Mouse (Mus musculus) cerebellum, postnatal 25 days (tissue): ENCODE results near the gene Spen.

Experiments used
- DNase-seq, 2 experiments: peaks; one replicate each; pipeline ENCODE4 v3.0.0; 2021; ENCODE audit warnings: mixed read lengths in 2 of 2

Gene Spen

DNA sequence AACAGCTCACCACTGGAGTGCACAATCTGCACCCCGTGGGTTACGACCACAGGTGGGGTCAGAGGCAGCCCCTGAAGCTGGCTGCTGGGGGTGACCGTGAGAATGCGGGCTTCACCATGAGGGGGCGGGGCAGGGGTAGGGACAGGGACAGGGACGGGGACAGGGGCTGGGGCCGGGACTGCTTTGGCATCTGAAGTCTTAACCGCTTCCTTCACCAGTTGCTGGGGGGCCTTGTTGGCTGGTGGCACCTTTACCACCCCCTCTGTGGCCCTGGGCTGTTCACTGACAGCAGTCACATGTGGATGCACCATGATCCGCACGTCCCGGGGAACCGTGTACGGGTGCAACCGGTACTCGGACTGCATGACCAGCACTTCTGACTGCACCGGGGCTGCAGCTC is 66.9 kb downstream of the Spen start:
- DNase-seq, result peak in 1 of 2 experiments; percentile 20

DNA sequence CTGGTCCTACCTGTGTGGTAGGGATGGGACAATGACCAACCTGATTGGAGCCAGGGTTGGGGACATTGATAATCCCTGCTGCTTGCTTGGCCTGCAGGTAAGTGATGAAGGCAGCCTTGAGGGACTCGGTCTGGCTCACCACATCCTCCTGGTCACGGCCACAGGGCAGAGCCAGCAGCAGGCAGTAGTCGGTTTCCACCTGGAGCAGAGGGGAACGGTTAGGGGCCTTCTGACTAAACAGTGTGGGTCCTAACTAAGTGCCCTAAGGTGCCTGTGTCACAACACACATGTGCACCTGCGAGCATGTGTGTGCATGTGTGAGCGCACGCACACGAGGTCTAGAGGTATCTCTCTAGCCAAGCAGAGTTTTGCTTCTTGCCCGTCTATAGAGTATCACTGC is 69.1 kb downstream of the Spen start:
- DNase-seq, result no peak

DNA sequence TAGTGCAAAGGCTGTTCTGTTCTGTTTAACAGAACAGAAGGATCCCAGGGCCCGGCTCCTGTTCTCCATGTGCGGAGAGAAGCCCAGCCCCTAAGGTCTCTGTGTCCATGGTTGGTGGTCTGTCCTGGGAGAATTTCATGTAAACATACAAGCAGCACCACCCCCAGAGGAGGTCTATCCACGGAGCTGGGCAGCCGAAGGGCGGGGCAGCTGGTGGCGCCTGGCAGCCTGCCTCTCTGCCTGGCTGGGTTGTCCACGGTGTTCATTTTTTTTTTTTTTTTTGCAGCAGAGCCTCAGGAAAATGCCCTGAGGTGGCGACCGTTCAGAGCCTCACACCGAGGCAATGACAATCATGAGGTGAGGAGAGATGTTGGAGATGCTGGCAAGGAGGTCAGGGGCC is 69.8 kb downstream of the Spen start:
- peak; percentile 83 to 89 for DNase-seq

DNA sequence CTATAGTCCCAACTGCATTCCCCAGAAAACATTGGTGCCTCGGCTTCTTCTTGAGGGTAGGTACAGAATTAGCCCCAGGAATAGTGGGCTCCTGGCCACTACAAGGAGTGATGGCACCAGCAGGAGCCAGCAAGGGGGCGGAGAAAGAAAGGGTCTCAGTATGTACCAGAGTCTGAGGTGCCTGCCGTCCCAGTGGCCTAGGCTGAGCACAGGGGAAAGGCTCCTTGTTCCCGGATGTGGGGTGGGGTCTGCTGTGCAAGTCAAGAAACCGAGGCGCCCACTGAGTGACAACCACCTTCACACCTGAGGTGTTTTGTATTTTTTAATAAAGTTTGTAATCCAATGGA is 70.8 kb downstream of the Spen start:
- no peak for DNase-seq

DNA sequence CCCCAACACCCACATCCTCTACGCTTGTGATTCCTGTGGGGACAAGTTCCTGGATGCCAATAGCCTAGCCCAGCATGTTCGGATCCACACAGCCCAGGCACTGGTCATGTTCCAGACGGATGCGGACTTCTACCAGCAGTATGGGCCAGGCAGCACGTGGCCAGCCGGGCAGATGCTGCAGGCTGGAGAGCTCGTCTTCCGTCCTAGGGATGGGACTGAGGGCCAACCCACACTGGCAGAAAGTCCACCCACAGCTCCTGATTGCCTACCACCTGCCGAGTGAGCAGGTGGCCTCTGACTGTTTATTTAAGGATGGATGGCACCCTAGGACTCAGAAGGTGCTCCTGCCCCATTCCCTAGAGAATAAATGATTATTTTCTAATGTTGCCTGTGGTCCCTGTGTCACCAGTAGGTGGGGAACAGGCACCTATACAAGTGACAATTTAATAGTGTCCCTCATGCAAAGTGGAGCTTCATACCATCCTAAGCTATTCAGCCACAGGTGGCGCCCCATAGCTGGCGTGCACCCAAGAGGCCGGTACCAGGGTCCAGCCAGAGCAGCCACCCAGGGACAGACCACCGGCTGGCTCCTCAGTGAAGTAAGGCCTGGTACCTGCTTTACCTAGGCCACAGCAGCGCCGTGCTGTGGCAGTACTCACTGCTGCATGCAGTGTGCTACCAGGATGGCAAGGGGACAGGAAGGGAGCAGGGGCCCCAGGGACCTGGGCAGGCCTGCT is 71.4 kb downstream of the Spen start:
- peak; percentile 41 to 53 for DNase-seq

DNA sequence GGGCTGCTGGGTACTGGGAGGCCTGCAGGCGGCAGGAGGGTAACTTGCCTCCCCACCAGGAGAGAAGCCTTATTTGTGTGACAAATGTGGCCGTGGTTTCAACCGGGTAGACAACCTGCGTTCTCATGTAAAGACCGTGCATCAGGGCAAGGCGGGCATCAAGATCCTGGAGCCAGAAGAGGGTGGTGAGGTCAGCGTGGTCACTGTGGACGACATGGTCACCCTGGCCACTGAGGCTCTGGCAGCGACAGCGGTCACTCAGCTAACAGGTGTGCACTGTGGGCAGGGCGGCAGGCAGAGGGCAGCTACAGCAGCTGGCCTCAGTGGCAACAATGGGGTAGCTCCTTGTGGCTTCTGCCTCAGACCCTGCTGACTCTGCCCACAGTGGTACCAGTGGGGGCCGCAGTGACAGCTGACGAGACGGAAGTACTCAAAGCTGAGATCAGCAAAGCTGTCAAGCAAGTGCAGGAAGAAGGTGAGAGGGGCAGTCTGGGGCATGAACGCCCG is 72.1 kb downstream of the Spen start:
- DNase-seq, result peak in 1 of 2 experiments; percentile 15

DNA sequence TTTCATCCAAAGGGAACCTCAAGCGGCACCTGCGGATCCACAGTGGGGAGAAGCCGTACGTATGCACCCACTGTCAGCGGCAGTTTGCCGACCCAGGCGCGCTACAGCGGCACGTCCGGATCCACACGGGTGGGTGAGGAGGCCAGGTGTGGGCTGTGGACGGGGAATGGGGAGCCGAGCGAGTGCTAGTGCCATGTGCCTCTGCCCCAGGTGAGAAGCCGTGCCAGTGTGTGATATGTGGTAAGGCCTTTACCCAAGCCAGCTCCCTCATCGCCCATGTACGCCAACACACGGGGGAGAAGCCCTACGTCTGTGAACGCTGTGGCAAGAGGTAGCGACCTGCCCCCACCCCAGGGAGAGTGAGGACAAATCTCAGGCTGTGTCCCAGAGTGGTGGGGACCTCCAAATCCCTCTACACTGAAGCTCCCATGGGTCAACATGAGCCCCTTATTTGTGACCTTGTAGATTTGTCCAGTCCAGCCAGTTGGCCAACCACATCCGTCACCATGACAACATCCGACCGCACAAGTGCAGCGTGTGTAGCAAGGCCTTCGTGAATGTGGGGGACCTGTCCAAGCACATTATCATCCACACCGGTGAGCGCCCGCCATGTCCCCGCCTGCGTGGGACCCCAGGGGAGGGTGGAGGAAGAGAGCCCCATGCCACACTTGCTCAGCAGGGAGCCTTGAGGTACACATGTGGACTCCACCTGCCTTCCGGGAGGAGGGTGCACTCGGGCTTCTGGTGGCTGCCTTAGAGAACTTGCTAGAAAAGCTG is 72.7 kb downstream of the Spen start:
- DNase-seq, result peak in 1 of 2 experiments; percentile 22

DNA sequence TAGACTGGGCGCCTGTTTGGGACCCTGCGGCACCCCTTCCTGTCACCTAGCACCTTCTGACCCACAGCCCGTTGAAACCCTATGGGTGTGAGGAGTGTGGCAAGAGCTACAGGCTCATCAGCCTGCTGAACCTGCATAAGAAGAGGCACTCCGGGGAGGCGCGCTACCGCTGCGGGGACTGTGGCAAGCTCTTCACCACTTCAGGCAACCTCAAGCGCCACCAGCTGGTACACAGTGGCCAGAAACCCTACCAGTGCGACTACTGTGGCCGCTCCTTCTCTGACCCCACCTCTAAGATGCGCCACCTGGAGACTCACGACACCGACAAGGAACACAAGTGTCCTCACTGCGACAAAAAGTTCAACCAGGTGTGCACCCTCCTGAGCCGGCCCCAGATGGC is 73.7 kb downstream of the Spen start:
- no peak for DNase-seq

DNA sequence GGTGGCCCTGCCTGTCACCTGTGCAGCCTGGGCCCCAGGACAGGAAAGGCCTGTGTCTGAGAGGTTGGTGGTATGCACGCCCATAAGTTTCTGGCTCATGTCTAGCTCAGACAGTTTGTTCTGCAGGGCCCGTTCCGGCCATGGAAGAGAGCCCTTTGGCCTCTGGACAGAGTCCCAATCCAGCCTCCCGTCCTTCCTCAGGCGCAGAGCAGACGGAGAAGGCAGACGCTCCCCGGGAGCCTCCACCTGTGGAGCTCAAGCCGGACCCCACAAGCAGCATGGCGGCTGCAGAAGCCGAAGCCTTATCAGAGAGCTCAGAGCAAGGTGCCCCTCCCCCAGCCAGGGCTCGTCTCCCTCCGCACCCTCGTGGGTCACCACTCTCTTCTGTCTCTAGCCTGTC is 74.9 kb downstream of the Spen start:
- no peak for DNase-seq

DNA sequence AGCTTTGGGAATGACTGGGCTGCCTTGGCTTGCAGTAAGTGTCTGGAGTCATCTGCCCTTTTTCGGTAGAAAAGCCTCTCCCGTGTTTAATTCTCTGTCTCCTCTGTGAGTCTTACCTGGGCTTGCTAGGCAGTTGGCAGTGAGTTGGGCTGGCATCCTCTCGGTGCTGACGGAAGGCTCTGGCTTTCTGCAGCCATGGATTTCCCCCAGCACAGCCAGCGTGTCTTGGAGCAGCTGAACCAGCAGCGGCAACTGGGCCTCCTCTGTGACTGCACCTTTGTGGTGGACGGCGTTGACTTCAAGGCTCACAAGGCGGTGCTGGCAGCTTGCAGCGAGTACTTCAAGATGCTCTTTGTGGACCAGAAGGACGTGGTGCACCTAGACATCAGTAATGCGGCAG is 76.8 kb downstream of the Spen start:
- peak; percentile 55 to 58 for DNase-seq

DNA sequence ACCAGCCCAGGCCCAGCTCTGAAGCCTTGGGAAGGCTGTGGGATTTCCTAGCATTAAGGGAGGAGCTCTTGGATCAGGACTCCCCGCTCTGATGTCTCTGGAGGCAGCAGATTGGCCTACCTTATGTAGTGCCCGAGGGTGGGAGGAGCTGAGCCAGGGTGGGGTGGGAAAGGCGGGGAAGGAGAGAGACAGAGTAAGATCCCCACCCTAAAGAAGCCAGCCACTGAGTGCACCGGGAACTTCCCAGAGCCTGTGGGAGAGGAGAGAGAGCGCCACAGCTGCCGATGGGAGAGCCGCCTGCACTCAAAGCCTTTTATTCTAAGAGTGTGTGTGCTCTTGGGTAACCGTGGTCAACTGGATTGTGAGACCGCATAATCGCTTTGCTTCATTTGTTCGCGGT is 77.3 kb downstream of the Spen start:
- peak; percentile 11 to 32 for DNase-seq

DNA sequence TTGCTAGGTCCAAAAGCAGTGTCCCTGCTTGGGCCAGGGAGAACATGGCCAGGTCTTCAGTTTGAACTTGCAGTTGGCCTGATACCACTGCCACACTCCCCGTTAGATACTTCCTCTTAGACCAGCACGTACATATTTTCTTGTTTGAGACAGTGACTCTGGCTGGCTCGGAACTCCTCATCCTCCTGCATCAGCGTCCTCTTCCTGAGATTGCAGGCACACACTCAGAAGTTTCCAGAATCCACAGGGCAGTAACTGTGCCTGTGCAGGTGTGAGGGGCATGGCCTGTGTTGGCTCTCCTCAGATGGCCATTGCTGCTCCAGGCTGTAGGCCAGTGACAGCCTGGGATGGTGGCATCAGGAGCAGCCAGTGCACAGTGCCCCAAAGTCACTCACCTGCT is 77.9 kb downstream of the Spen start:
- DNase-seq, result peak; percentile 7 to 11

DNA sequence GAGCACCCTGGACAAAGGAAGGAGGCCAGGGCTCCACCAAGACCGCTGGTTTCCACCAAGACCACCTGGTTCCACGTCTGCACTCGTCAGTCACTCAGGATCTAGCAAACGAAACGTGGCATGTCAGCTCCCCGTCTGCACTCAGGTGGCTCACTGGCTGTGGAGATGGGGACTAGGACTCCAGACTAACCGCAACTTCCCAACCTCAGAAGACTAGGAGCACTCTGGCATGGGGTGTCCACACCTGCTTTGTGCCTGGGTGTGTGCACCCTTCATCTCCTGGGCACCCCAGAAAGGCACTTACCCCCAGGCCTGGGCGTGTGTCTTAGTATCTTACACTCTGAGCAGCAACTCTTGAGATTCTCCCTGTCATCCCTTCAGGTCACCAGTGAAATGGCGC is 78.6 kb downstream of the Spen start:
- DNase-seq, result peak; percentile 4

DNA sequence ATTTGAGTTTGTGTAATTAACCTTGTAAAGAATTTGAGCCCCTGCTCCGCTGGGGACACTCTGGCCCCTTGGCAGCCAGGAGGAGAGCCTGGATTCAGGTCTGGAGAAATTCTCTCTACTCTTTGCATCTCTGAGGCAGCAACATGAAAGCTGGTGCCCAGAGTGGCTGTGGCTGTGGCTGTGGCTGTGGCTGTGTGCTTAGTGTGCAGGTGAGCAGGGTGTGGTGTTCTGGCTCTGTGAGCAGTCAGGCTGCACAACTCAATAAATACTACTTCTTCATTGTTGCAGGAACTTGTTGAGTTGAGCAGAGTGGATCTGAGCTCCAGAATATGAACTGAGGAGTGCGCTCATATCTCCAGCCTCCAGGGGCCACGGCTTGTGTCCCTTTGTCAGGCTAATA is 79.5 kb downstream of the Spen start:
- DNase-seq, result peak in 1 of 2 experiments; percentile 3

DNA sequence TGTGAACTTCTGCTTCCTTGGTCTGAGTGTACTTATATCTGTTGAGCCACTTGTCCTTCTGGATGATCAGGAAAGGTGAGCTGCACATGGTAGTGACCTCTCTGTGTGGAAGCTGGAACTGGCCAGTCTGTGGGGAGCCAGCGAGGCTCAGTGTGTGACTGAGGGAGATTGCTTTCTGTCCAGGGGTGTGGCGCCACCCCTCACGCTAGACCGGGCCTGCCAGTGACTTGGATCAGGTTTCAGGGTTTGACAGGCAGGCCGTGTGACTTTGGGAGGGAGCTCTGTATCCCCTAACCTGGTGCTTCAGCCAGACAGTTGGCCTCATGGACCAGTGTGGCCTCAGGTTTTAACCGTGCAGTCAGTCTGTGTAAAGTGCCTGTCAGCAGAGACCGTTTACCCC is 80.2 kb downstream of the Spen start:
- DNase-seq, result peak in 1 of 2 experiments; percentile 6

DNA sequence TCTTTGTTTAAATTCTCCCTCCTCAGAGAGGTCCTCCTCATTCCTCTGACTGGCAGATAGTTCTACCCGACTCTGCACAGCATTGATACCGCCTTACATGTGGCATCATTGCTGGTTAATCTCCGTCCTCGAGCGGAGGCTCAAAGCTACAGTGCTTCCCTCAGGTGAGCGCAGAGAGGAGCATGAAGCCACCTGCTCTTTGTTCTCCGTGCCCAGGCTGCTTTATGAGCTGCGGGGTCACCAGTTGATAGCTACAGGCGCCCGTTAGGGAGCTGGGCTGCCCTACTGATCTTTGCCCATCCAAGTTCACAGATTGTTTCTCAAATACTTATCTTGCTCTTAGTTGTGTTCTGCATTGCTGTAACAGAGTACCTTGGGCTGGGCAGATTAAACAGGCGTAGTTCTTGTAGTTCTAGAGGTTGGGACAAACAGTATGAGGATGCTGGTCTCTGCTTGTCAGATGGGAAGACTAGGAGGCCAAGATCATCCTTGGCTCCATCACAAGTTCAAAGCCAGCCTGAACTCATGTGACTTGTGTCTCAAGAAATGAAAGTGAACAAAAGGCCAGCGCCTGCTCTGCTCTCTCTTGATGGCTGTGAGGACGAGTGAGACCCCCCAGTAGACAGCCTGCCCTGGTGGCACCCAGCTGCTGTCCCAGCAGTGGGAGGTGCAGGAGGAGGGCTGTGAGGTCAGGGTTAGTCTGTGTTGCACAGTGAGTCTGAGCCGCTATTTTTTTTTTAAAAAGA is 82.0 kb downstream of the Spen start:
- peak; percentile 4 to 5 for DNase-seq

DNA sequence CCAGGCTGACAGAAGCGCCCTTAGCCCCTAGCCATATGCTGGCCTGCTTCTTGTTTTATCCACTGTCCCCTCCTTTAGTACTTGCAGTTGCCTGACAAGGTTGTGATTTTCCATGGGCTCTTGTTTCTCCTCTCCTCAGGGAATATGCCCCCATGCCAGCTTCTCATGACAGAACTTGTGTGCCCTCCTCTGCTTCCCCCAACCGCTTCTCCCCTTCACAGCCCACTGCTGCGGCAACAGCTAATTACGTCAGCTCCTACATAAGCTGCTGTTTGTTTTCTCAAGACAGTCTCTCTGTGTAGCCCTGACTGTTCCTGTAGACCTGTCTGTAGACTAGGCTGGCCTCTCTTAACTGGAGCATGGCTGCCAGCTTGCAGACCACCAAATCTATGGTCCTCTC is 82.9 kb downstream of the Spen start:
- peak; percentile 1 to 5 for DNase-seq

DNA sequence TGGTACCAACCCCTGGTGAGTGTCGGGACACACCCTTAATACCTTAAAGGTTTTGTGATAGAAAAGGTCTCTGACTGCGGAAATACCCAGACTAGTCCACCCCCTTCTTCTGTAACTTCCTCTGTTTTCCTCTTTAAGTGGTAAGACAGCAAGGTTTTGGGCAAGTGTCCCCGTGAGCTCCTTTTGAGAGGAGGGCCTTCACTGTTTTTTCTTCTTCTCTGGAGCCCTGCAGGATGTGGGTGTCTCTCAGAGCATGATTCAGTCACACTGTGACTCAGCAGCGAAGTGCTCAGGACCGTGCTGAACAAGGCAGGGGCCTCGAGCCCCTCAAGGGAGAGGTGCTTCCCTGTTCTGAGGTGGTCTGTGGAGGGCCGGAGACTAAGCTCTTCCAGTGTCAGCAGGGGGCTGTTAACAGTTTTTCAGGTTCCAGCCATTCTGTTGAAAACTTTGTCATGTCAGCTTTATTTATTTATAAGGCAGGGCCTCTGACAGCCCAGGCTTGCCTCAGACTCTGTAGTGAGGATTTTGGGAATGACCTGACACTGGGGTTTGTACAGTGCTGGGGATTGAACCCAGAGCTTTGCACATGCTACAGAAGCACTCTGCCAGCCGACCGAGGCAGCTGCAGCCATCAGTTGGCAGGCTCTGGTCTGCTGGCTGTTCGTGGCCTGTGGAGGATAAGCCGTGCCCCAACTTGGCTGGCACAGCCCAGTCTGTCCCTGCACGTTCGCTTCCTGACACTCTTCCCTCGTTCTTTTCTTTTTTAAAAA is 83.6 kb downstream of the Spen start:
- DNase-seq, result peak; percentile 19 to 36

DNA sequence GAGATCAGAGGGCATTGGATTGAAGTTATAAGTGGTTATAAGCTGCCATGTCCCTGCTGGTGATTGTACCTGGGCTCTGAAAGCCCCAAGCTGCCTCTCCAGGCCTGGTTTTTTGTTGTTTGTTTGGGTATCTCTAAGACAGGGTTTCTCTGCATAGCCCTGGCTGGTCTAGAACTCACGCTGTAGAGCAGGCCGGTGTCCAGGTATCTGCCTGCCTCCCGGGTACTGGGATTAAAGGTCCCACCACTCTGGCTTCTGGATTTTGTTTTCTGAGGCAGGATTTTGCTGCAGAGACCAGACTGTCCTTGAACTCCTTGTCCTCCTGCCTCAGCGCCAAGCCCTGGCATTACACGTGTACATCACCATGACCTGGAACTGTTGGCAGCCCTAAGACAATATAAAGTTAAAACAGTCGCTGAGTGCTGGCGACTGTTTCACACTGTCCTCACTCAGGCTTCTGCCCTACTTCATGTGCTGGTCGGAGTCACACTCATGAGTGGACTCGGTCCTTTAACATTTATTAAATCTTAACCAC is 86.4 kb downstream of the Spen start:
- no peak for DNase-seq

DNA sequence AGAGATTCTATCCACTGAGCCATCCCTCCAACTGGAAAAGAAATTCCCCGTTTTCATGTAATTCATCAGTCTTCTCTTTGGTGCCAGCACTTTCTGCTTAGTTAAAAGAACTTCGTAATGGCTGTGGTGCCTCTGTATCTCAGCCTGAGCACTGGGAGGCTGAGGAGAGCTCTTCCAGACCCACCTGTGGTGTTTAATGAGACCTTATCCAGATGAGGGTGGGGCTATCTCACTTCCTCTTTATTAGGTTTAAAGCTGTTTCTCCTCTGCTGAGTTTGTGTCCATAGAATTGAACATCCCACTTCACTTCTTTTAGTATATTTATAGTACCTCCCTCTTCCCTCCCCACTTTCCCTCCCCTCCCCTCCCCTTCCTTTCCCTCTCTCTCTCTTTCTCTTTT is 87.1 kb downstream of the Spen start:
- no peak for DNase-seq

DNA sequence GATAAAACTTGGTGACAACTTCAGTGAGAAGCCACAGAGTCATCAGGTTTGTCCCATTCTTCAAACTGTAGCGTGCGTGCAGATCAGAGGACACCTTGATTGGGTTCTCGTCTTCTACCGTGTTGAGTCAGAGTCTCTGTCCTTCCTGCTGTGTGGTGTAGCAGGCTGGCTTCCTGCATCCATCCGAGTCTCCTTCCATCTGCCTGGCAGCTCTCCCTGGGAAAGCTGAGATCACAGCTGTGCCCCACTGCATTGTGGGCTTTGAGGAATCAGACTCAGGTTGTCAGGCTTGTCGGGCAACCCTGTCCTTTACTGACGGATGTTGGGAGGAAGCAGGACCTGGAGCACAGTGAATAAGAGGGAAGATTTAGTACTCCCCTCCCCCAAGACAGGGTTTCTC is 92.2 kb downstream of the Spen start:
- DNase-seq, result peak; percentile 5 to 8

DNA sequence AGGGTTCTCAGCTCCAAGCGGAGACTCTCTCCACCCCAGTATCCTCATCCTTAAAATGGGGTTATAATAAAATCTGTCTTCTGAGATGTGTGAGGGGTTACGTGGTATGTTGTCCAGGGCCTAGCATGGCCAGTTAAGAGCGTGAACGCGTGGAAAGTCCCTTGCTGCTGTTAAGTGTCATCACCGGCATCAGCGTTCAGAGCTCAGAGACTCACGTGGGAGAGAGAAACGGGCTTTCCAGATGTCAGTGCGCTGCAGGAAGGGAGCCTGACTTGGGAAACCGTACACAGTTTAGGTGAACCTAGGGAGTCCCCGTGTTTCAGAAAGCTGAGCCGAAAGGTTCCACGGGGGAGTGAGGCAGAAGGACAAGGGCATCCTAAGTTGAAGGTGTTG is 93.1 kb downstream of the Spen start:
- peak in 1 of 2 experiments; percentile 4 for DNase-seq
